Mouse (Mus musculus) megakaryocyte-erythroid progenitor cell, adult 5 weeks (primary cell): Measurements from ENCODE around the gene Slc15a2. TPM values are rescaled to one million over a fixed set of nuclear protein-coding genes. Genes with fewer than 3 reads are reported as not detected.

ENCODE experiments used
- polyA plus RNA-seq: library from polyadenylated mRNA; stranded (reverse); fragments of >175 nt; gene quantifications from 2 replicates; pipeline ENCODE4 v1.2.3, GENCODE M21; 2012

The Slc15a2 gene
- 0.48 and 1.3 TPM in 2 replicates for polyA plus RNA-seq

DNA sequence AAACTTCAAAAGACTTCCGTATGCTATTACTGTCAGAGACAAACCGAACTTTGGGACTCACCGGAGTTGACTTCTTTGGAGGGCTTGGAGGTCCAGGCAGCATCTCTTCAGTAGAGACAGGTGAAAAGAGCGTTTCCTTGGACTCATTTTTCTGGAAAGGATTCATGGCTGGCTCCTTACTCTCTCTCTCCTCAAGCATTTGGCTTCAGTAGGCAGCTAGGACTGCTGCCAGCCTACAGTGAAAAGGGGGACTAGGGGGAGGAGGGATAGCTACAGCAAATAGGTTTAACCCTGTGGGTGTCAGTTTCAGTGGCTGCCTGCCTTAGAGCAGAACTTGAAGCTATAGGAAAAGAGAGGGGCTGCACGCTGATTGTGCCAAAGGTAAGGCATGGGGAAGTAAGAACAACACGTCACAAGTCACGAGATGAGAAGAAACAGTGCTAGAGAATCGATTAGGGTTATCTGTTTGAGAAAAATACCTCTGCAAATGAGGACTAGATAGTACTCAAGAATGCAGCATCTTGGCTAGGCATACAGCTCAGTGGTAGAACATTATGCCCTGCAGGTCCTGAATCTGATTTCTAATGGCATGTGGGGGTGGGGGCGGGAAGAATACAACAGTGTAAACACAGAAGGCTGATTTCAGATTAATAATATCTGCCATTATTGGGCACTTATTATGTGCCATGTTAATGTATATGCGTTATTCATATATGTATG is at the start of gene Slc15a2:
Gene Slc15a2 (minus strand): TSS at position 369 of the 720 bp plus-strand sequence.

DNA sequence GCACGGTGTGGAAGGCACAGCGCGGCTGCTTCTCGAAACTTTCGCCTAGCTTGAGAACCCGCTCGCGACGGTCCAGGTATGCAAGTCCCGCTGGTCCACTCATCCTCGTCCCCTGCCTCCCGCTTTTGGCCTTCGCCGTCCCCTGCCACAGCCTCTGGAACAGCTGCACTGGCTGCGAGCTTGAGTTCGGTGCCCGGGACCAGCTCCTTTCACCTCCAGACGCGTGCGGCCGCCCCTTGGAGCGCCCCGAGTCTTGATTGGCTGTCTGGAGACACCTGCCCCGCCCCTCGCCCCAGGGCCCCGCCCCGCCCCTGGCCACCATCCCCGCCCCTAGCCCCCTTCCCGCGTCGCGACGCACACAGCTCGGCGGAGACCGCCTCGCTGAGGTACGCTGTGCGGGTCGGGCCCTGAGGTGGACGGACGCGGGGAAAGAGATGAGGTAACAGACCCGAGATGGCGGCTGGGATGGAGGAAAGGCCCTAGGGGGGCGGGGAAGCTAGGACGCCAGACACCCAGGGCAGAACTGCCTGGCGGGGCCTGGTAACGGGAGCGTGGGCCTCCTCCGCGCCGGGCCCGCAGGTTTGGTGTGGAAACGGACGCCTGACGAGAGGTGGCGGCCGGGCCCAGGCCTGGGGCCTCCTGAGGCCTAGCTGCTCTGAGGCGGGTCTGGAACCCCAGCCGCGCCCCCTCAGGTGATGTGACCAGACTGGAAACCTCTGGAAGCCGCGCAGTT is 43.5 kb upstream of the Slc15a2 start, which contains the start of gene Iqcb1:
Gene Iqcb1 (plus strand): TSS at position 332 of the 733 bp plus-strand sequence.

Other genes starting within 250 kb of the Slc15a2 start
- gene Casr, start 222.8 kb downstream of the Slc15a2 start, polyA plus RNA-seq, result not detected in 2 replicates
- 0.28 and 0.30 TPM in 2 replicates for gene Cd86, start 118.9 kb downstream of the Slc15a2 start, polyA plus RNA-seq
- gene Ildr1, start 91.0 kb downstream of the Slc15a2 start, polyA plus RNA-seq, result 0.32 and 0.44 TPM in 2 replicates
- 2.1 and 4.8 TPM in 2 replicates for gene Iqcb1, start 43.4 kb upstream of the Slc15a2 start, polyA plus RNA-seq
- 0.06 TPM in 2 replicates for gene Eaf2, start 90.0 kb upstream of the Slc15a2 start, polyA plus RNA-seq
- gene Golgb1, start 90.2 kb upstream of the Slc15a2 start, polyA plus RNA-seq, result 9.5 and 13.7 TPM in 2 replicates
- gene Hcls1, start 150.0 kb upstream of the Slc15a2 start, polyA plus RNA-seq, result 129 and 152 TPM in 2 replicates
- 0.03 and 0.08 TPM in 2 replicates for gene Fbxo40, start 205.5 kb upstream of the Slc15a2 start, polyA plus RNA-seq
- 3.4 and 4.0 TPM in 2 replicates for gene Polq, start 226.8 kb upstream of the Slc15a2 start, polyA plus RNA-seq